Mouse (Mus musculus): ENCODE measurements around the gene Xkr8. TPM values are rescaled to one million over a fixed set of nuclear protein-coding genes. Genes with fewer than 3 reads are reported as not detected.

Gene Xkr8
- polyA plus RNA-seq (2014; fragmentation: Nextera tagmentation; extraction: Ambion mirVana), result 6.1 and 7.2 TPM in 2 replicates

GRCm38 (mm10) chr4:132732148-132732684 is at the start of gene Xkr8:
Xkr8 (minus strand) TSS chr4:132732546.
- 4% methylated on average over 32 of the region's 34 CpGs for WGBS
- H3K27ac ChIP-seq (replicated peaks; ENCODE audit: low read depth, low read length), result no peak within 1 kb of the TSS
- ATAC-seq (replicated peaks; ENCODE audit: insufficient number of reproducible peaks, low FRiP score, low TSS enrichment, low read depth), result peak; percentile 97

GRCm38 (mm10) chr4:132780288-132780687 is 47.9 kb upstream of the Xkr8 start:
- Histone ChIP-seq H3K36me3 (replicated peaks; ENCODE audit: control insufficient read depth, insufficient read depth, low read depth, low read length) (peaks cover 6% of the 10 kb centered on the region), H3K9ac (replicated peaks; ENCODE audit: low read length) (no peak overlapping the region), H3K27ac (replicated peaks; ENCODE audit: low read depth, low read length) (no peak overlapping the region), H3K9me3 (replicated peaks; ENCODE audit: control insufficient read depth, low read length) (no peaks in the 10 kb centered on the region), H3K4me3 (ENCODE audit: low read depth, low read length) (no peak overlapping the region), H3K27me3 (ENCODE audit: control insufficient read depth, insufficient read depth, low read length) (no peaks in the 10 kb centered on the region), H3K4me1 (ENCODE audit: control insufficient read depth, insufficient read depth, low read length) (no peaks in the 10 kb centered on the region), H3K4me2 (ENCODE audit: low read depth, low read length) (no peak overlapping the region)
- no peak for ATAC-seq (replicated peaks; ENCODE audit: insufficient number of reproducible peaks, low FRiP score, low TSS enrichment, low read depth)
- 89% methylated on average over 4 of the region's 4 CpGs for WGBS
- DNase-seq (ENCODE audit: low spot score), result no peak

More at GRCm38 (mm10) chr4:132732148-132732684, at the start of gene Xkr8:
- no peaks in the 10 kb centered on the region for H3K9me3 ChIP-seq (replicated peaks; ENCODE audit: control insufficient read depth, low read length)
- DNase-seq (ENCODE audit: low spot score), result peak; percentile 90
- H3K4me3 ChIP-seq (ENCODE audit: low read depth, low read length), result peak within 1 kb of the TSS; percentile 53
- no peaks in the 10 kb centered on the region for H3K27me3 ChIP-seq (ENCODE audit: control insufficient read depth, insufficient read depth, low read length)
- peak within 1 kb of the TSS; percentile 47 for H3K9ac ChIP-seq (replicated peaks; ENCODE audit: low read length)
- H3K4me1 ChIP-seq (ENCODE audit: control insufficient read depth, insufficient read depth, low read length), result no peaks in the 10 kb centered on the region
- H3K4me2 ChIP-seq (ENCODE audit: low read depth, low read length), result peak within 1 kb of the TSS; percentile 64
- no peaks in the 10 kb centered on the region for H3K36me3 ChIP-seq (replicated peaks; ENCODE audit: control insufficient read depth, insufficient read depth, low read depth, low read length)

- Histone ChIP-seq H3K27me3 (ENCODE audit: control insufficient read depth, insufficient read depth, low read length) (no peaks in the 10 kb centered on the region), H3K9ac (replicated peaks; ENCODE audit: low read length) (no peak overlapping the region), H3K4me3 (ENCODE audit: low read depth, low read length) (no peak overlapping the region), H3K27ac (replicated peaks; ENCODE audit: low read depth, low read length) (no peak overlapping the region), H3K4me2 (ENCODE audit: low read depth, low read length) (no peak overlapping the region), H3K36me3 (replicated peaks; ENCODE audit: control insufficient read depth, insufficient read depth, low read depth, low read length) (peaks cover 6% of the 10 kb centered on the region), H3K4me1 (ENCODE audit: control insufficient read depth, insufficient read depth, low read length) (no peaks in the 10 kb centered on the region), H3K9me3 (replicated peaks; ENCODE audit: control insufficient read depth, low read length) (no peaks in the 10 kb centered on the region)
- no peak for ATAC-seq (replicated peaks; ENCODE audit: insufficient number of reproducible peaks, low FRiP score, low TSS enrichment, low read depth)
- 91% methylated on average over 6 of the region's 6 CpGs for WGBS
- DNase-seq (ENCODE audit: low spot score), result no peak
Measured at GRCm38 (mm10) chr4:132778562-132779201, 46.3 kb upstream of the Xkr8 start.

- Histone ChIP-seq H3K4me1 (ENCODE audit: control insufficient read depth, insufficient read depth, low read length) (no peaks in the 10 kb centered on the region), H3K36me3 (replicated peaks; ENCODE audit: control insufficient read depth, insufficient read depth, low read depth, low read length) (peaks cover 6% of the 10 kb centered on the region)
- 85% methylated on average over 5 of the region's 5 CpGs for WGBS
Measured at GRCm38 (mm10) chr4:132776764-132777163, 44.4 kb upstream of the Xkr8 start.

GRCm38 (mm10) chr4:132774905-132775304 is 42.6 kb upstream of the Xkr8 start:
- no peak overlapping the region for H3K27ac ChIP-seq (replicated peaks; ENCODE audit: low read depth, low read length)
- peaks cover 10% of the 10 kb centered on the region for H3K36me3 ChIP-seq (replicated peaks; ENCODE audit: control insufficient read depth, insufficient read depth, low read depth, low read length)
- ATAC-seq (replicated peaks; ENCODE audit: insufficient number of reproducible peaks, low FRiP score, low TSS enrichment, low read depth) (no peak), DNase-seq (ENCODE audit: low spot score) (no peak)
- no peak overlapping the region for H3K4me2 ChIP-seq (ENCODE audit: low read depth, low read length)
- 86% methylated on average over 3 of the region's 3 CpGs for WGBS
- no peaks in the 10 kb centered on the region for H3K9me3 ChIP-seq (replicated peaks; ENCODE audit: control insufficient read depth, low read length)
- no peak overlapping the region for H3K4me3 ChIP-seq (ENCODE audit: low read depth, low read length)
- no peaks in the 10 kb centered on the region for H3K27me3 ChIP-seq (ENCODE audit: control insufficient read depth, insufficient read depth, low read length)
- no peaks in the 10 kb centered on the region for H3K4me1 ChIP-seq (ENCODE audit: control insufficient read depth, insufficient read depth, low read length)
- no peak overlapping the region for H3K9ac ChIP-seq (replicated peaks; ENCODE audit: low read length)

More at GRCm38 (mm10) chr4:132776764-132777163, 44.4 kb upstream of the Xkr8 start:
- Histone ChIP-seq H3K9ac (replicated peaks; ENCODE audit: low read length) (no peak overlapping the region), H3K27ac (replicated peaks; ENCODE audit: low read depth, low read length) (no peak overlapping the region), H3K9me3 (replicated peaks; ENCODE audit: control insufficient read depth, low read length) (no peaks in the 10 kb centered on the region), H3K4me2 (ENCODE audit: low read depth, low read length) (no peak overlapping the region), H3K27me3 (ENCODE audit: control insufficient read depth, insufficient read depth, low read length) (no peaks in the 10 kb centered on the region), H3K4me3 (ENCODE audit: low read depth, low read length) (no peak overlapping the region)
- no peak for ATAC-seq (replicated peaks; ENCODE audit: insufficient number of reproducible peaks, low FRiP score, low TSS enrichment, low read depth)
- DNase-seq (ENCODE audit: low spot score), result peak; percentile 63

- Histone ChIP-seq H3K27ac (replicated peaks; ENCODE audit: low read depth, low read length) (no peak overlapping the region), H3K4me2 (ENCODE audit: low read depth, low read length) (no peak overlapping the region), H3K4me1 (ENCODE audit: control insufficient read depth, insufficient read depth, low read length) (no peaks in the 10 kb centered on the region), H3K27me3 (ENCODE audit: control insufficient read depth, insufficient read depth, low read length) (no peaks in the 10 kb centered on the region), H3K4me3 (ENCODE audit: low read depth, low read length) (no peak overlapping the region), H3K9me3 (replicated peaks; ENCODE audit: control insufficient read depth, low read length) (no peaks in the 10 kb centered on the region), H3K36me3 (replicated peaks; ENCODE audit: control insufficient read depth, insufficient read depth, low read depth, low read length) (peaks cover 4% of the 10 kb centered on the region), H3K9ac (replicated peaks; ENCODE audit: low read length) (no peak overlapping the region)
- ATAC-seq (replicated peaks; ENCODE audit: insufficient number of reproducible peaks, low FRiP score, low TSS enrichment, low read depth) (no peak), DNase-seq (ENCODE audit: low spot score) (no peak)
- 93% methylated on average over 9 of the region's 9 CpGs for WGBS
Measured at GRCm38 (mm10) chr4:132771776-132772175, 39.4 kb upstream of the Xkr8 start.

- Histone ChIP-seq H3K36me3 (replicated peaks; ENCODE audit: control insufficient read depth, insufficient read depth, low read depth, low read length) (peaks cover 4% of the 10 kb centered on the region), H3K4me3 (ENCODE audit: low read depth, low read length) (peak within 1 kb of the TSS; percentile 84), H3K27ac (replicated peaks; ENCODE audit: low read depth, low read length) (0 out of 2 replicates have a peak within 1 kb of the TSS, but pooled peaks have one; percentile 10), H3K9ac (replicated peaks; ENCODE audit: low read length) (peak within 1 kb of the TSS; percentile 84), H3K9me3 (replicated peaks; ENCODE audit: control insufficient read depth, low read length) (no peaks in the 10 kb centered on the region), H3K4me1 (ENCODE audit: control insufficient read depth, insufficient read depth, low read length) (no peaks in the 10 kb centered on the region), H3K4me2 (ENCODE audit: low read depth, low read length) (peak within 1 kb of the TSS; percentile 75), H3K27me3 (ENCODE audit: control insufficient read depth, insufficient read depth, low read length) (no peaks in the 10 kb centered on the region)
- ATAC-seq (replicated peaks; ENCODE audit: insufficient number of reproducible peaks, low FRiP score, low TSS enrichment, low read depth) (peak; percentile 95), DNase-seq (ENCODE audit: low spot score) (peak; percentile 100)
- WGBS, result 0% methylated on average over 71 of the region's 71 CpGs
Measured at GRCm38 (mm10) chr4:132767914-132768876, 35.8 kb upstream of the Xkr8 start, which contains the start of gene Rpa2. Rpa2 (plus strand) TSS chr4:132768332.
